Mouse (Mus musculus): Measurements from ENCODE around the gene Kirrel3. TPM values are rescaled to one million over a fixed set of nuclear protein-coding genes. Genes with fewer than 3 reads are reported as not detected.

Kirrel3 gene
- polyA plus RNA-seq, 1 experiment from 2014 or later, result 48.9 TPM

DNA sequence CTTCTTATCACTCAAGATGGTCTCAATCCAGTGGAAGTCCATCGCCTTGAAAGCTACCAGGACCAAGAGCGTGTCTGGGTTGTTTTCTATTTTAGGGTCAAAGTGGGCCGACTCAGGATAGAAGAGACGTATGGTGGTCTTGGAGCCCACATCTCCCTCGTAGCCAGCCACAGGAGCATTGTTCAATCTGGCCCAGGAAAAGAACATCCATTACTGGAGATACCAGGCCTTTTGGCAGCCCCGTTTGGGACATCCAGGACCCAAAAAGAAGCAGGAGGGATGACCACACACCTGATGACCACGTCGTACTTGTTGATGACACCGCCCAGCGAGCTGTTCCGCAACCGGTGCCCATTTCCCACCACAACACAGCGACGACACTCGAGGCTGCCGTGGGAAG, 567.4 kb downstream of the Kirrel3 start:
- no peak; the same call in 1 of the 2 replicates for ATAC-seq
- H3K4me1 ChIP-seq (ENCODE audit: control insufficient read depth, insufficient read depth, low read depth, low read length), result no peaks in the 10 kb centered on the region
- H3K27ac ChIP-seq (ENCODE audit: low read depth, low read length), result no peak overlapping the region
- no peak overlapping the region for H3K4me2 ChIP-seq (ENCODE audit: low read length)
- no peak overlapping the region for H3K9ac ChIP-seq (ENCODE audit: low read depth, low read length)
- H3K9me3 ChIP-seq (ENCODE audit: control insufficient read depth, low read length), result no peaks in the 10 kb centered on the region
- no peak overlapping the region for H3K4me3 ChIP-seq (ENCODE audit: low read length)
- 94% methylated on average over 16 of the region's 16 CpGs for WGBS
- H3K27me3 ChIP-seq (replicated peaks; ENCODE audit: control insufficient read depth, insufficient read depth, low read length), result no peaks in the 10 kb centered on the region
- H3K36me3 ChIP-seq (ENCODE audit: control insufficient read depth, insufficient read depth, low read length), result peaks cover 3% of the 10 kb centered on the region; the same call in 1 of the 2 replicates

DNA sequence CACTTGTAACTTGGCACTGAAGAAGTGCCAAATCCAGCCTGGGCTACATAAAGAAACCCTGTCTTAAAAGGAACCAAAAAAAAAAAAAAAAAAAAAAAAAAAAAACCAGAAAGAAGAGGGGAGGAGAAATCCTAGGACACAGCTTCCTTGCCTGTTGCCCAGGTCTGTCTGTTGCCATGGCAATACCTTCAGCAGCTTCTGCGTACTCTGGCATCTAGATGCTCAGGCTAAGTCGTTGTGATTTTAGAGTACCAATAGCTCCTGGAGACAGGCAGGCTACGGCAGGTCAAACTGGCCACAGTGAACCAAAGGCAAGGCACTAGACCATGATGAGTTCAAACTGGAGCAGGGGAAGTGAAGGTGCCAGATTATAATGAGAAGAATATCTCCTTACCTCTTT, 568.0 kb downstream of the Kirrel3 start:
- no peak overlapping the region for H3K9ac ChIP-seq (ENCODE audit: low read depth, low read length)
- 70% methylated on average over 3 of the region's 3 CpGs for WGBS
- no peak overlapping the region for H3K27ac ChIP-seq (ENCODE audit: low read depth, low read length)
- no peak overlapping the region for H3K4me3 ChIP-seq (ENCODE audit: low read length)
- peak; percentile 79 for ATAC-seq
- H3K4me1 ChIP-seq (ENCODE audit: control insufficient read depth, insufficient read depth, low read depth, low read length), result no peaks in the 10 kb centered on the region
- no peak overlapping the region for H3K4me2 ChIP-seq (ENCODE audit: low read length)
- no peaks in the 10 kb centered on the region for H3K27me3 ChIP-seq (replicated peaks; ENCODE audit: control insufficient read depth, insufficient read depth, low read length)
- no peaks in the 10 kb centered on the region for H3K9me3 ChIP-seq (ENCODE audit: control insufficient read depth, low read length)
- H3K36me3 ChIP-seq (ENCODE audit: control insufficient read depth, insufficient read depth, low read length), result peaks cover 3% of the 10 kb centered on the region; the same call in 1 of the 2 replicates

GRCm38 (mm10) chr9:35055528-35056330, 570.0 kb downstream of the Kirrel3 start:
- peaks cover 3% of the 10 kb centered on the region; the same call in 1 of the 2 replicates for H3K36me3 ChIP-seq (ENCODE audit: control insufficient read depth, insufficient read depth, low read length)
- no peak overlapping the region for H3K4me3 ChIP-seq (ENCODE audit: low read length)
- no peak overlapping the region for H3K9ac ChIP-seq (ENCODE audit: low read depth, low read length)
- no peaks in the 10 kb centered on the region for H3K4me1 ChIP-seq (ENCODE audit: control insufficient read depth, insufficient read depth, low read depth, low read length)
- no peak for ATAC-seq
- no peaks in the 10 kb centered on the region for H3K27me3 ChIP-seq (replicated peaks; ENCODE audit: control insufficient read depth, insufficient read depth, low read length)
- H3K9me3 ChIP-seq (ENCODE audit: control insufficient read depth, low read length), result no peaks in the 10 kb centered on the region
- 87% methylated on average over 11 of the region's 11 CpGs for WGBS
- H3K27ac ChIP-seq (ENCODE audit: low read depth, low read length), result no peak overlapping the region
- H3K4me2 ChIP-seq (ENCODE audit: low read length), result no peak overlapping the region

DNA sequence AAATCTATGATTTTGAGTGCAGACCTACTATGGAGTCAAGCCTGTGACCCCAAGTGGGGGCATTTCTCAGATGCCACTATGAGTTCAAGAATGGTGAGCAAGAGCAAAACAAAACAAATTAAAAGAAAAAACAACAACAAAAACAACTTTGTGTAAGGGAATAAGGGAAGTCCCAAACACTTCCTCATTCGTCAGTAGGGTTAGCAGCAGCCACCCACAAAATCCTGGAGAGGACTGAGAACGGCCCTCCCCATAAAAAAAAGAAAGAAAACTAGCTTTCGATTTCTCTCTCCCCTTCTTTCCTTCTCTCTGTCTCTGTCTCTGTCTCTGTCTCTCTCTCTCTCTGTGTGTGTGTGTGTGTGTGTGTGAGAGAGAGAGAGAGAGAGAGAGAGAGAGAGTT, 570.9 kb downstream of the Kirrel3 start:
- H3K27me3 ChIP-seq (replicated peaks; ENCODE audit: control insufficient read depth, insufficient read depth, low read length), result no peaks in the 10 kb centered on the region
- H3K36me3 ChIP-seq (ENCODE audit: control insufficient read depth, insufficient read depth, low read length), result peaks cover 3% of the 10 kb centered on the region; the same call in 1 of the 2 replicates
- H3K4me2 ChIP-seq (ENCODE audit: low read length), result no peak overlapping the region
- H3K9ac ChIP-seq (ENCODE audit: low read depth, low read length), result no peak overlapping the region
- no peaks in the 10 kb centered on the region for H3K9me3 ChIP-seq (ENCODE audit: control insufficient read depth, low read length)
- H3K27ac ChIP-seq (ENCODE audit: low read depth, low read length), result no peak overlapping the region
- no peak overlapping the region for H3K4me3 ChIP-seq (ENCODE audit: low read length)
- H3K4me1 ChIP-seq (ENCODE audit: control insufficient read depth, insufficient read depth, low read depth, low read length), result no peaks in the 10 kb centered on the region
- no peak for ATAC-seq
- WGBS, result 82% methylated on average over 3 of the region's 3 CpGs

GRCm38 (mm10) chr9:35057631-35058030, 571.9 kb downstream of the Kirrel3 start:
- Histone ChIP-seq H3K4me3 (ENCODE audit: low read length) (no peak overlapping the region), H3K4me1 (ENCODE audit: control insufficient read depth, insufficient read depth, low read depth, low read length) (no peaks in the 10 kb centered on the region), H3K9ac (ENCODE audit: low read depth, low read length) (no peak overlapping the region), H3K4me2 (ENCODE audit: low read length) (no peak overlapping the region), H3K27ac (ENCODE audit: low read depth, low read length) (no peak overlapping the region), H3K9me3 (ENCODE audit: control insufficient read depth, low read length) (no peaks in the 10 kb centered on the region), H3K27me3 (replicated peaks; ENCODE audit: control insufficient read depth, insufficient read depth, low read length) (no peaks in the 10 kb centered on the region), H3K36me3 (ENCODE audit: control insufficient read depth, insufficient read depth, low read length) (peaks cover 3% of the 10 kb centered on the region; the same call in 1 of the 2 replicates)
- no peak for ATAC-seq
- 86% methylated on average over 6 of the region's 6 CpGs for WGBS

DNA sequence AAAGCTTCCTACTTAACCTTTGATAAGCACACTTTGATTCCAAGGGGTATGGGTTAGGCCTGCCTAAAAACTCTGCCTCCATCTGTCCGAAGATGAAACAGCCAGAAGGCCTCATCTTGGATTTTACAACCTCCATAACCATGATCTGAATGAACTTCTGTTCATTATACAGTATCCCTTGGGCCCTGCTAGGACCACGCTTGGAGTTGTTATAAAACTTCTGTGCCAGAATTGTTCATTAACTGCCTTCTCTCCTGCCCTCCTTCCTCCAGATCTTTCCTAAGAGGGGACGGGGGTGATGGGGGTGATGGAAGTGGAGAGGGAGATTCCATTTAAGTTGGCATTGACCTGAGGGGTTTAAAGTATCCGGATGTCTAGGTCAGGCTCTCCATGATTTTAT, 572.5 kb downstream of the Kirrel3 start:
- Histone ChIP-seq H3K27ac (ENCODE audit: low read depth, low read length) (no peak overlapping the region), H3K27me3 (replicated peaks; ENCODE audit: control insufficient read depth, insufficient read depth, low read length) (no peaks in the 10 kb centered on the region), H3K4me3 (ENCODE audit: low read length) (no peak overlapping the region), H3K9ac (ENCODE audit: low read depth, low read length) (no peak overlapping the region), H3K9me3 (ENCODE audit: control insufficient read depth, low read length) (no peaks in the 10 kb centered on the region), H3K4me2 (ENCODE audit: low read length) (no peak overlapping the region), H3K36me3 (ENCODE audit: control insufficient read depth, insufficient read depth, low read length) (no peaks in the 10 kb centered on the region), H3K4me1 (ENCODE audit: control insufficient read depth, insufficient read depth, low read depth, low read length) (no peaks in the 10 kb centered on the region)
- 92% methylated on average over 4 of the region's 4 CpGs for WGBS
- ATAC-seq, result no peak

DNA sequence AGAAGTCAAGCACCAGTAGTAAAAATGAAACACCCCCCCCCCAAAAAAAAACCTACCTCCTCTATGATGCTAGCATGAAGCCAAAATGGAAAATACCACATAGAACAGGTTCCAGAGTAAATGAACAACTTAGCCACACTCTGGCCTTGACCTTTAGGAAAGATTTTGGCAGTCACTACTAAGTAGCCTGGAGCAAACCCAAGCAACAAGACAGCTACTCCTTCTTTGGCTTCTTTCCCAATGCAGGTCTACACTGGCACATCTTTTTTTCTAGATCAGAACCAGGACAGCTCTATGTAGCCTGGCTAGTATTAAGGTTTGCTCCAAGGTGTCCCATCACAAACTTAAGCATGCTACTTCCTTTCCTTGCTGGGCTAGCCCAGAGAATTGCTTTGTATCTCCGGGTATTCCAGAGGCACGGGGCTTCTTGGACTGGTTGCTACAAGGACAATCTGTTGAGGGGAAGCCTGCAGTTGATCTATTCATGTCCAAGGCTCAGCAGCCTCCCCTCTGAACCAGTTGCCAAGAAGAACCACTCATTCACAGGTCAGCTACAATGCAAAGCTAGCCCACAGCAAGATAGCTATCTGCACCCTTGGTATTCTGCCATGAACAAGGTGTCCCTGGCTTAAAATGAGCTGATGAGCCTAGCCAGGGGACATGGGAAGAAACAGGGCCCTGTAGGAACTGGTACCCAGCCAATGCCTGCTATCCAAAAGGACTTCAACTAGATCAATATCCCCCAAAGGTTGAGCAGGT, 573.1 kb downstream of the Kirrel3 start:
- Histone ChIP-seq H3K4me2 (ENCODE audit: low read length) (no peak overlapping the region), H3K9ac (ENCODE audit: low read depth, low read length) (no peak overlapping the region), H3K27me3 (replicated peaks; ENCODE audit: control insufficient read depth, insufficient read depth, low read length) (no peaks in the 10 kb centered on the region), H3K4me3 (ENCODE audit: low read length) (no peak overlapping the region), H3K27ac (ENCODE audit: low read depth, low read length) (no peak overlapping the region), H3K4me1 (ENCODE audit: control insufficient read depth, insufficient read depth, low read depth, low read length) (no peaks in the 10 kb centered on the region), H3K9me3 (ENCODE audit: control insufficient read depth, low read length) (no peaks in the 10 kb centered on the region), H3K36me3 (ENCODE audit: control insufficient read depth, insufficient read depth, low read length) (no peaks in the 10 kb centered on the region)
- 91% methylated on average over 2 of the region's 2 CpGs for WGBS
- ATAC-seq, result no peak

DNA sequence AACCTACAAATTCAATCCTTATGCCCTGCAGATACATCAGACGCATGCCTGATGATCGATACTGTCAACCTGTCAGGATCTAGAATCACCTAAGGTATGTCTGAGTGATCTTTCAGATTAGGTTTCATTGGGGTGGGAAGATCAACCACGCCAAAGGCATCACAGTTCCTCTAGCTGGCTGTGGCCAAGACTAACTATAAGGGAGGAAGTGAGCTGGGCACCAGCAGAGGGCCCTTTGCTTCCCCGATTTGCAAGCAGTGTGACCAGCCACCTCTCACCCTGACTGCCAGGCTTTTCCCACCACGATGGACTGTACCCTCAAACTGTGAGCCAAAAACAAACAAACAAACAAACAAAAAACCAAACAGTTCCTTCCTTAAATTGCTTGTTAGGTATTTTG, 574.2 kb downstream of the Kirrel3 start:
- ATAC-seq, result no peak
- no peaks in the 10 kb centered on the region for H3K27me3 ChIP-seq (replicated peaks; ENCODE audit: control insufficient read depth, insufficient read depth, low read length)
- H3K9me3 ChIP-seq (ENCODE audit: control insufficient read depth, low read length), result no peaks in the 10 kb centered on the region

DNA sequence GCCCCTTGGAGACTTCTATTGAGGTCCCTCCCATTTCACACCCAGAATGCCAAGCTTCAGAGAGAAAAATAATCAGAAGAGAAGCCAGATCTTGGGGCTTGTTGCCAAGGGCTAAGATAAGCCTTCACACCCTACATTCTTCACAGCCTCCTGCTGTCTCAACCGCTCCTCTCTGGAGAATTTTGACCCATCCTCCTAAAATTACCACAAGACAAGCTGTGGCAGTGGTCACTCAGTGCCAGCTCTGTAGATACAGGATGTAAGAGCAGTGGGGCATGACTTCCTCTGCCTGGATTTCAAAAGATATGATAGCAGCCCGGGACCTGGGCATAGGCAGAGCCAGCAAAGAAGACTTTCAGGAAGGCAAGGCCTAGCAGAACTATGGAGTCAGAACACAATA, 575.8 kb downstream of the Kirrel3 start:
- no peaks in the 10 kb centered on the region for H3K27me3 ChIP-seq (replicated peaks; ENCODE audit: control insufficient read depth, insufficient read depth, low read length)
- WGBS, result 76% methylated on average over 2 of the region's 2 CpGs
- H3K36me3 ChIP-seq (ENCODE audit: control insufficient read depth, insufficient read depth, low read length), result no peaks in the 10 kb centered on the region
- no peaks in the 10 kb centered on the region for H3K9me3 ChIP-seq (ENCODE audit: control insufficient read depth, low read length)
- no peak overlapping the region for H3K27ac ChIP-seq (ENCODE audit: low read depth, low read length)
- H3K9ac ChIP-seq (ENCODE audit: low read depth, low read length), result no peak overlapping the region
- ATAC-seq, result no peak
- H3K4me1 ChIP-seq (ENCODE audit: control insufficient read depth, insufficient read depth, low read depth, low read length), result no peaks in the 10 kb centered on the region
- H3K4me2 ChIP-seq (ENCODE audit: low read length), result no peak overlapping the region
- H3K4me3 ChIP-seq (ENCODE audit: low read length), result no peak overlapping the region

More for the DNA sequence above, 574.2 kb downstream of the Kirrel3 start:
- Histone ChIP-seq H3K27ac (ENCODE audit: low read depth, low read length) (no peak overlapping the region), H3K4me1 (ENCODE audit: control insufficient read depth, insufficient read depth, low read depth, low read length) (no peaks in the 10 kb centered on the region), H3K4me2 (ENCODE audit: low read length) (no peak overlapping the region), H3K4me3 (ENCODE audit: low read length) (no peak overlapping the region), H3K9ac (ENCODE audit: low read depth, low read length) (no peak overlapping the region), H3K36me3 (ENCODE audit: control insufficient read depth, insufficient read depth, low read length) (no peaks in the 10 kb centered on the region)
- 91% methylated on average over 5 of the region's 5 CpGs for WGBS

Measured in hindbrain, embryonic 16.5 days (tissue).